Mouse (Mus musculus) mature B cell (primary cell): ENCODE measurements around the gene Ndufs2.

Source experiments
- in situ Hi-C: fragments of 300-500 bp; cut with MboI; formaldehyde crosslinking; loops from 2 replicates; pipeline ENCODE4 v1.14.3; 2019

Ndufs2 gene

GRCm38 (mm10) chr1:171231844-171232243, 19.3 kb downstream of the Ndufs2 start:
- in situ Hi-C loops = no loop called here

- in situ Hi-C loops = no loop called here
Measured at GRCm38 (mm10) chr1:171230215-171230614, 21.0 kb downstream of the Ndufs2 start.

- in situ Hi-C loops = loop anchor here (10.0 kb wide), 1 partner anchor 335 kb away; no protein-coding TSS in a partner anchor
Measured at GRCm38 (mm10) chr1:171229750-171230149, 21.4 kb downstream of the Ndufs2 start.

- in situ Hi-C loops = loop anchor here (10.0 kb wide), 1 partner anchor 333 kb away; no protein-coding TSS in a partner anchor
Measured at GRCm38 (mm10) chr1:171227879-171228278, 23.3 kb downstream of the Ndufs2 start.

GRCm38 (mm10) chr1:171226780-171227179, 24.4 kb downstream of the Ndufs2 start:
- in situ Hi-C loops = loop anchor here (10.0 kb wide), 1 partner anchor 332 kb away; no protein-coding TSS in a partner anchor

- in situ Hi-C loops = loop anchor here (10.0 kb wide), 1 partner anchor 330 kb away; no protein-coding TSS in a partner anchor
Measured at GRCm38 (mm10) chr1:171224857-171225256, 26.3 kb downstream of the Ndufs2 start, which contains the start of gene Apoa2. Gene Apoa2, plus strand, starts transcription at chr1:171225054.

- in situ Hi-C loops = loop anchor here (10.0 kb wide), 1 partner anchor 329 kb away; no protein-coding TSS in a partner anchor
Measured at GRCm38 (mm10) chr1:171223796-171224195, 27.4 kb downstream of the Ndufs2 start.

- in situ Hi-C loops = loop anchor here (10.0 kb wide), 1 partner anchor 328 kb away; no protein-coding TSS in a partner anchor
Measured at GRCm38 (mm10) chr1:171223168-171223567, 28.0 kb downstream of the Ndufs2 start.

- in situ Hi-C loops = loop anchor here (10.0 kb wide), 1 partner anchor 328 kb away; no protein-coding TSS in a partner anchor
Measured at GRCm38 (mm10) chr1:171222238-171223155, 28.7 kb downstream of the Ndufs2 start, which contains the start of gene Tomm40l. Gene Tomm40l, minus strand, starts transcription at chr1:171222514.

GRCm38 (mm10) chr1:171221281-171222193, 29.7 kb downstream of the Ndufs2 start:
- in situ Hi-C loops = loop anchor here (10.0 kb wide), 1 partner anchor 327 kb away; no protein-coding TSS in a partner anchor

GRCm38 (mm10) chr1:171220871-171221270, 30.3 kb downstream of the Ndufs2 start:
- in situ Hi-C loops = loop anchor here (10.0 kb wide), 1 partner anchor 326 kb away; no protein-coding TSS in a partner anchor

GRCm38 (mm10) chr1:171216241-171216955, 34.8 kb downstream of the Ndufs2 start:
- in situ Hi-C loops = no loop called here

- in situ Hi-C loops = loop anchor here (5.0 kb wide), 1 partner anchor 87 kb away; no protein-coding TSS in a partner anchor
Measured at GRCm38 (mm10) chr1:171213801-171214496, 37.2 kb downstream of the Ndufs2 start, which contains the start of gene Nr1i3. Gene Nr1i3, plus strand, starts transcription at chr1:171213970.

GRCm38 (mm10) chr1:171212854-171213253, 38.3 kb downstream of the Ndufs2 start:
- in situ Hi-C loops = loop anchor here (5.0 kb wide), 1 partner anchor 86 kb away; no protein-coding TSS in a partner anchor

GRCm38 (mm10) chr1:171209409-171209808, 41.8 kb downstream of the Ndufs2 start:
- in situ Hi-C loops = no loop called here

GRCm38 (mm10) chr1:171205704-171206493, 45.3 kb downstream of the Ndufs2 start:
- in situ Hi-C loops = no loop called here

- in situ Hi-C loops = no loop called here
Measured at GRCm38 (mm10) chr1:171204249-171204644, 46.9 kb downstream of the Ndufs2 start.

GRCm38 (mm10) chr1:171203471-171204248, 47.5 kb downstream of the Ndufs2 start:
- in situ Hi-C loops = no loop called here
